Mouse (Mus musculus) mesoderm, embryonic 11.5 days (tissue): ENCODE results near the gene Iqcf3.

ENCODE experiments used
- DNase-seq: peaks from one replicate; pipeline ENCODE4 v3.0.0-alpha.2; 2012; ENCODE audit warnings: low read depth, low spot score

Iqcf3 gene

DNA sequence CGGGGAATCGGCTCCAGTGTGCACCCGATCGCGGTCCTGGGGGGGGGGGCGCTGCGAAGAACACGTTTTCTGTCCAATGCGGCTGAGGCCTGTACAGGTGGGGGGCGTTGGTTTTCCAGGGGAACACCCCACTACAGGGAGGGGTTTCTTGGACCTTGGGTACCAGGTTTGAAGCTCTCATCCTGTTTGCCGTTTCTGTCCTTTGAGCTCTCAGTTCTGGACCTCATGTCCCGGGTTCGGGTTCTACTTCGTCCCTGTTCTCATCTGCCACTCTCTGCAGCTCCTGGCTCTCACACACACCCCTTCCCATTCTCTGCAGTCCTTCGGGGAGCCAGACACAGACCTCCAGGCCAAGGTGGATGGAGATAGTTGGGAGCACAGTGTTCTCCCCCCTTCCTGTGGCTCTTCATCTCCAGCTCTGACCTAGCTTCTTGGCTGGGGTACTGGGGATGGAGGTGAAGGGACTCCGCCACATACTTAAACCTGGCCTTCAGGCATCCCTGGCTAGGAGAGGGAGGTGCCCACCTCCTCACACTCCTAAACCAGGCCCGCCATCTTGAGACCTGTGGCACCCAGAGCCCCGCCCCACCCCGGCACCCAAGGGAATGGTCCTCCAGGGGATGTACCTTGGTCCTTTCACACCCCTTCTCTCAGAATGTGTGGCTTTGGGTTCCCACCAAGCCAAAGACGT, 107.2 kb downstream of the Iqcf3 start:
- peak; percentile 47 for DNase-seq

DNA sequence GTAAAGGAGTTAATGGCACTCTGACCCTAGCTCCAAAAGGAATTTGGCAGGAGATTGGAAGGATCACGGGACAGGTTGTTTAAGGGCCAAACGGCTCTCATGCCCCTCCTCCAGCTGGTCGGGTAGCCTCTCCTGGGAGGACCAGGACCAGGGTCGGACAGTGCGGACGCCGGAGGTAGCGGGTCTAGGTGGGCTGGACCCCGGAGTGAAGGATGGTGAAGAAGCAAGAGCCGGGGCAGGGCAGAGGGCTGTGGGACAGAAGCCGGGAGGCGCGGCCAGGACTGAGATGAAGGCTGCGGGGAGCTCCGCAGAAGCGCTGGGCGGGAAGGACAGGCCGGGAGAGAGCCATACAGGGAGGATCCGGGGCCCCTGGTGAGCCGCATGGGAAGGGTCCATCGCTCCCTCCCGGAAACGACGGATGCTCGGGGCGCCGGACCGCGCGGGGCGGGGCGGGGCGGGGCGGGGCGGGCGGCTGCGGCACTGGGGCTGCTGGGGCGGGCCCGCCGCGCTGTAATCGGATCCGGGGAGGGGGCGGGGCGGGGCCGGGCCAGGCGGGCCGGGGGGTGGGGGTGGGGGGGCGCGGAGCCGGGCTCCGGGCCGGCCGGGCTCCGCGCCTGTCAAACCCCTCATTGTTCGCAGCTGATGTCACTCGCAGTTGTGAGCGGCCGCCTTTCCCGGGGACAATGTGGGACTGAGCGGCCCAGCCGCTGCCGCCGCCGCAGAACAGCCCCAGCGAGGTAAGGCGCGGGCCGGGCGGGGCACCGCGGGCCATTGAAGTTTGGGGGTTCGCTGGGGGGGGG, 108.0 kb downstream of the Iqcf3 start, which contains the start of gene Pcbp4:
Gene Pcbp4 (plus strand): TSS at position 21 of the 800 bp plus-strand sequence.
- DNase-seq, result peak; percentile 79
